9 mouse cellular contexts compared by ENCODE assay signal in genomic region chr2:166792355-166792754, GRCm38 (mm10). TPM values are rescaled to one million over a fixed set of nuclear protein-coding genes. Genes with fewer than 3 reads are reported as not detected.
DNase-seq lines count a peak whose midpoint lies in the region; ATAC-seq and TF ChIP-seq lines count a peak whose summit lies in the region.
"Had no signal": no experiment of that assay in that cellular context is flagged by ENCODE, and none has a peak within 500 bp of the region (broad histone marks: within the 10 kb centered on the region; RNA-seq: fewer than 3 reads in every experiment).

TSS of gene Trp53rkb (plus strand) at chr2:166792531.

- peaks cover 11% of the 10 kb centered on the region for H3K36me3 ChIP-seq in heart, embryonic 15.5 days
- peaks cover 20% of the 10 kb centered on the region for H3K36me3 ChIP-seq in G1E (replicated peaks)
- H3K36me3 ChIP-seq in forebrain, embryonic 14.5 days (ENCODE audit: control insufficient read depth, insufficient read depth, low read length) = peaks cover 14% of the 10 kb centered on the region
- H3K36me3 ChIP-seq in liver, postnatal 0 days (replicated peaks; ENCODE audit: insufficient read depth, low read length) = 0 out of 2 replicates have a peak, but pooled peaks cover under 1% of the 10 kb centered on the region

- peak within 1 kb of the TSS; percentile 74 for H3K27ac ChIP-seq in heart, embryonic 15.5 days
- peak within 1 kb of the TSS; percentile 58 for H3K27ac ChIP-seq in forebrain, embryonic 14.5 days (ENCODE audit: low read depth, low read length)
- peak within 1 kb of the TSS; percentile 71 for H3K27ac ChIP-seq in liver, postnatal 0 days (ENCODE audit: low read depth)

- TF ChIP-seq CTCF in G1E (IDR thresholded peaks at IDR 0.05; ENCODE audit: low read depth, low read length) = no peak
- no peak for TF ChIP-seq CTCF in liver, postnatal 0 days (IDR thresholded peaks at IDR 0.05; ENCODE audit: low read depth)

- H3K4me1 ChIP-seq in heart, embryonic 15.5 days (replicated peaks) = peaks cover 13% of the 10 kb centered on the region
- peaks cover 23% of the 10 kb centered on the region for H3K4me1 ChIP-seq in G1E (ENCODE audit: insufficient read depth, low read depth, low read length)
- peaks cover 11% of the 10 kb centered on the region for H3K4me1 ChIP-seq in forebrain, embryonic 14.5 days (ENCODE audit: control insufficient read depth, insufficient read depth, low read length)
- H3K4me1 ChIP-seq in liver, postnatal 0 days (ENCODE audit: insufficient read depth) = peaks cover 7% of the 10 kb centered on the region

- intact Hi-C loops in heart, postnatal 25 days (cut with DNase I) = no loop called here

- WGBS in heart, embryonic 15.5 days = 78% methylated on average over 5 of the region's 5 CpGs
- WGBS in forebrain, embryonic 14.5 days = 12% methylated on average over 5 of the region's 5 CpGs
- WGBS in liver, postnatal 0 days (ENCODE audit: insufficient replicate concordance) = 80% methylated on average over 5 of the region's 5 CpGs

- peak within 1 kb of the TSS; percentile 62 for H3K4me2 ChIP-seq in heart, embryonic 15.5 days
- H3K4me2 ChIP-seq in forebrain, embryonic 14.5 days (ENCODE audit: low read length) = peak within 1 kb of the TSS; percentile 63
- H3K4me2 ChIP-seq in liver, postnatal 0 days (ENCODE audit: low read depth, low read length) = peak within 1 kb of the TSS; percentile 84

- ATAC-seq in heart, embryonic 15.5 days (replicated peaks; ENCODE audit: insufficient number of reproducible peaks, insufficient read depth, low FRiP score, low read depth) = no peak
- no peak for ATAC-seq in G1E (ENCODE audit: extremely low read depth, insufficient number of reproducible peaks, low FRiP score, poor library complexity, severe bottlenecking)
- peak; percentile 70 for ATAC-seq in forebrain, embryonic 14.5 days
- ATAC-seq in liver, postnatal 0 days = no peak
- ATAC-seq: Patski had no signal

- no peaks in the 10 kb centered on the region for H3K27me3 ChIP-seq in heart, embryonic 15.5 days
- H3K27me3 ChIP-seq in G1E (ENCODE audit: insufficient read depth, low read length) = no peaks in the 10 kb centered on the region
- no peaks in the 10 kb centered on the region for H3K27me3 ChIP-seq in forebrain, embryonic 14.5 days (replicated peaks; ENCODE audit: control insufficient read depth, insufficient read depth, low read length)
- no peaks in the 10 kb centered on the region for H3K27me3 ChIP-seq in liver, postnatal 0 days (ENCODE audit: insufficient read depth, low read length)

- no peak for TF ChIP-seq EP300 in liver, postnatal 0 days (IDR thresholded peaks at IDR 0.05; ENCODE audit: low read depth)

- no peak for DNase-seq in heart, postnatal 25 days (ENCODE audit: low spot score)
- no peak for DNase-seq in G1E (ENCODE audit: low spot score)
- DNase-seq in forebrain, embryonic 14.5 days (ENCODE audit: low spot score) = peak; percentile 74
- no peak for DNase-seq in liver, postnatal 0 days
- DNase-seq in cerebellum, postnatal 14 days = no peak
- no peak for DNase-seq in right cerebral cortex, postnatal 25 days
- DNase-seq in gastrocnemius, postnatal 4 days (ENCODE audit: low spot score in 2 of 2) = no peak

- peak within 1 kb of the TSS; percentile 78 for H3K4me3 ChIP-seq in heart, embryonic 15.5 days
- H3K4me3 ChIP-seq in G1E (ENCODE audit: low read depth, low read length) = peak within 1 kb of the TSS; percentile 83
- peak within 1 kb of the TSS; percentile 67 for H3K4me3 ChIP-seq in forebrain, embryonic 14.5 days (ENCODE audit: low read depth, low read length)
- peak within 1 kb of the TSS; percentile 85 for H3K4me3 ChIP-seq in liver, postnatal 0 days (ENCODE audit: low read depth, low read length)

- peak within 1 kb of the TSS; percentile 82 for H3K9ac ChIP-seq in heart, embryonic 15.5 days
- H3K9ac ChIP-seq in forebrain, embryonic 14.5 days (ENCODE audit: low read length) = peak within 1 kb of the TSS; percentile 80
- H3K9ac ChIP-seq in liver, postnatal 0 days (replicated peaks) = peak within 1 kb of the TSS; percentile 81

- no peaks in the 10 kb centered on the region for H3K9me3 ChIP-seq in heart, embryonic 15.5 days (replicated peaks)
- no peaks in the 10 kb centered on the region for H3K9me3 ChIP-seq in G1E (replicated peaks)
- no peaks in the 10 kb centered on the region for H3K9me3 ChIP-seq in forebrain, embryonic 14.5 days (replicated peaks; ENCODE audit: control insufficient read depth, low read length)
- H3K9me3 ChIP-seq in liver, postnatal 0 days (ENCODE audit: low read length) = no peaks in the 10 kb centered on the region

RNA-seq across cellular contexts. Expression of gene Trp53rkb, which starts in this region (rescaled TPM):
- polyA plus RNA-seq in heart, embryonic 15.5 days (2015; fragmentation: Nextera tagmentation; extraction: Ambion mirVana) = 4.3 and 4.6 TPM in 2 replicates
- 1 to 10 TPM; 2.3 to 3.7 TPM for total RNA-seq in heart, postnatal 25 days (2021)
- 5.0 and 6.2 TPM in 2 replicates for total RNA-seq in G1E (2014; fragmentation: Nextera tagmentation)
- total RNA-seq in G1E (2017) = 3.9 and 4.8 TPM in 2 replicates
- polyA plus RNA-seq in G1E (2012) = 2.9 and 4.1 TPM in 2 replicates
- polyA plus RNA-seq in forebrain, embryonic 14.5 days (2014; fragmentation: Nextera tagmentation; extraction: Ambion mirVana) = 9.1 and 9.4 TPM in 2 replicates
- polyA plus RNA-seq in liver, postnatal 0 days (2015; fragmentation: Nextera tagmentation; extraction: Ambion mirVana) = 3.0 and 3.1 TPM in 2 replicates
- 1 to 10 TPM; 4.3 to 4.8 TPM for total RNA-seq in gastrocnemius, postnatal 4 days (2021)
